ENCODE assay signal across 8 mouse cellular contexts in genomic region chr7:12998851-12999250, GRCm38 (mm10). TPM values are rescaled to one million over a fixed set of nuclear protein-coding genes. Genes with fewer than 3 reads are reported as not detected.
DNase-seq lines count a peak whose midpoint lies in the region; ATAC-seq and TF ChIP-seq lines count a peak whose summit lies in the region.

TSS of gene Trim28 (plus strand) at chr7:12999114.

- no peaks in the 10 kb centered on the region for H3K9me3 ChIP-seq in limb, embryonic 12.5 days

- no peak within 1 kb of the TSS for H3K4me3 ChIP-seq in spleen, adult 2 months (ENCODE audit: extremely low read depth, insufficient read depth, insufficient read length)
- H3K4me3 ChIP-seq in limb, embryonic 12.5 days (replicated peaks): no peak within 1 kb of the TSS
- H3K4me3 ChIP-seq in olfactory bulb, adult 2 months (ENCODE audit: insufficient read depth, low read depth, low read length): no peak within 1 kb of the TSS

- no peak within 1 kb of the TSS for H3K9ac ChIP-seq in limb, embryonic 12.5 days (replicated peaks)

- H3K4me1 ChIP-seq in spleen, adult 2 months (ENCODE audit: control insufficient read depth, insufficient read depth, insufficient read length): no peaks in the 10 kb centered on the region
- H3K4me1 ChIP-seq in limb, embryonic 12.5 days (replicated peaks): no peaks in the 10 kb centered on the region
- H3K4me1 ChIP-seq in olfactory bulb, adult 2 months (ENCODE audit: control insufficient read depth, insufficient read depth, low read length): no peaks in the 10 kb centered on the region

- no peak within 1 kb of the TSS for H3K4me2 ChIP-seq in limb, embryonic 12.5 days

- WGBS in spleen, adult 2 months: 82% methylated on average over 3 of the region's 3 CpGs
- WGBS in limb, embryonic 12.5 days: 76% methylated on average over 3 of the region's 3 CpGs
- WGBS in olfactory bulb, adult 2 months: 80% methylated on average over 3 of the region's 3 CpGs

- no peak within 1 kb of the TSS for H3K27ac ChIP-seq in spleen, adult 2 months (ENCODE audit: insufficient read depth, low read length)
- H3K27ac ChIP-seq in limb, embryonic 12.5 days: no peak within 1 kb of the TSS
- H3K27ac ChIP-seq in olfactory bulb, adult 2 months (ENCODE audit: insufficient read depth, low read depth, low read length): no peak within 1 kb of the TSS

- ATAC-seq in erythroblast, adult 5-6 weeks (replicated peaks; ENCODE audit: low FRiP score, poor library complexity, severe bottlenecking): no peak
- no peak for ATAC-seq in limb, embryonic 12.5 days (ENCODE audit: insufficient number of reproducible peaks, insufficient read depth, low FRiP score, low TSS enrichment, low read depth)

- intact Hi-C loops in heart, postnatal 14 days (cut with DNase I): no loop called here

- H3K36me3 ChIP-seq in spleen, adult 2 months (ENCODE audit: control insufficient read depth, insufficient read depth, low read length): no peaks in the 10 kb centered on the region
- peaks cover 4% of the 10 kb centered on the region; the same call in 1 of the 2 replicates for H3K36me3 ChIP-seq in limb, embryonic 12.5 days

- H3K27me3 ChIP-seq in spleen, adult 2 months (ENCODE audit: control insufficient read depth, insufficient read depth, low read length): no peaks in the 10 kb centered on the region
- no peaks in the 10 kb centered on the region for H3K27me3 ChIP-seq in limb, embryonic 12.5 days

- no peak for TF ChIP-seq POLR2A in spleen, adult 2 months (IDR thresholded peaks at IDR 0.05; ENCODE audit: low read depth, low read length)
- TF ChIP-seq POLR2A in olfactory bulb, adult 2 months (IDR thresholded peaks at IDR 0.05; ENCODE audit: insufficient read depth, low read depth, low read length): no peak

- DNase-seq in spleen, adult 2 months (ENCODE audit: low read depth in 1 of 2, low spot score in 2 of 2): no peak
- no peak for DNase-seq in spleen, postnatal 36 days (ENCODE audit: low spot score in 2 of 2)
- DNase-seq in heart, postnatal 14 days: no peak
- no peak for DNase-seq in yolk sac, embryonic 10.5 days (ENCODE audit: low spot score)
- no peak for DNase-seq in ovary, postnatal 14 days (ENCODE audit: low spot score)

- no peak for TF ChIP-seq CTCF in spleen, adult 2 months (IDR thresholded peaks at IDR 0.05; ENCODE audit: extremely low read depth, insufficient read depth, insufficient read length, insufficient replicate concordance)
- TF ChIP-seq CTCF in olfactory bulb, adult 2 months (IDR thresholded peaks at IDR 0.05; ENCODE audit: insufficient read depth, low read depth, low read length): no peak

RNA-seq across cellular contexts. Expression of gene Trim28, which starts in this region (rescaled TPM):
- 272 TPM in 2 replicates for polyA plus RNA-seq in spleen, adult 2 months (2012; rRNA removed)
- total RNA-seq in erythroblast, adult 5-6 weeks (2015; ENCODE audit: low replicate concordance): 209 and 235 TPM in 2 replicates
- total RNA-seq in erythroblast, adult 5-6 weeks (2017; ENCODE audit: low replicate concordance): 226 and 257 TPM in 2 replicates
- 100 to 1,000 TPM; 115 TPM for total RNA-seq in heart, postnatal 14 days (2021)
- polyA plus RNA-seq in limb, embryonic 12.5 days (2016; fragmentation: Nextera tagmentation; extraction: Ambion mirVana): 496 and 531 TPM in 2 replicates
- 700 TPM in 1 of 2 replicates, not detected in the other for polyA plus RNA-seq in olfactory bulb, adult 2 months (2012; ENCODE audit: insufficient read depth, insufficient read length, low replicate concordance, missing spikeins)
